Mouse (Mus musculus): ENCODE measurements at regions not wholly inside any gene's neighbourhood (a gene's known extent, or its start where the extent isn't known, plus 50 kb on each side); places are given as distances from the start of the nearest gene placed in this dataset.

DNA sequence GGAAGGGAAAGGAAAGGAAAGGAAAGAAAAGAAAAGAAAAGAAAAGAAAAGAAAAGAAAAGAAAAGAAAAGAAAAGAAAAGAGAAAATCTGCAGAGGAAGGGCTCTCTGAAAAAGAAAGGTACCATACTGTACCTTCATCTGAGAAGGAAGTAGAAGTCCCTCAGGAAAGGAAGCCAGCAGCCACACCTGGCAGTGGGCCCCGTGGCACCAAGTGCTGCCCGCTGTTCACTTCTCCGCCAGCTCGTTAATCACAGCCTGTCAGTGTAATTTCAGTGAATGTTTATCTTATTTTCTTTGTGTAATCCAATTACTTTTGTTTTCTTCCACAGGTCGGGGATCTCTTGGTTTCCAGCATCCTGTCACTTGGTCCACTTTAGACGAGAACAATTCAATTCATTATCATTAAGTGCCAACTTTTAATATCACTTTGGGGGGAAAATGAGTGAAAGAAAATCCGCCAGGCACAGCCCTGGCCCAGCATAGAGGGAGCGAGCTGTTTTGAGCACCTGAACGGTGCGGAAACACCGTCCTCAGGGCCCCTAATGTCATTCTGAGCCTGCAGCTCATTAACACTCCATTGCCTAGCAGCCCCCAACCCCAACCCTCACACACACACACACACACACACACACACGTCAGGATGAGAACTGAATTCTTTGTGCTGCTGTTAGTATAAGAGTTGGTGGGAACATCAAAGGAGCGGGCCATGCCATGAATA, 309.7 kb downstream of the Irx2 start:
- DNase-seq (ENCODE audit: low spot score), result no peak

- no peak for DNase-seq (ENCODE audit: low spot score)
Observed at GRCm38 (mm10) chr13:72947374-72948165, 312.7 kb upstream of the Irx4 start.

DNA sequence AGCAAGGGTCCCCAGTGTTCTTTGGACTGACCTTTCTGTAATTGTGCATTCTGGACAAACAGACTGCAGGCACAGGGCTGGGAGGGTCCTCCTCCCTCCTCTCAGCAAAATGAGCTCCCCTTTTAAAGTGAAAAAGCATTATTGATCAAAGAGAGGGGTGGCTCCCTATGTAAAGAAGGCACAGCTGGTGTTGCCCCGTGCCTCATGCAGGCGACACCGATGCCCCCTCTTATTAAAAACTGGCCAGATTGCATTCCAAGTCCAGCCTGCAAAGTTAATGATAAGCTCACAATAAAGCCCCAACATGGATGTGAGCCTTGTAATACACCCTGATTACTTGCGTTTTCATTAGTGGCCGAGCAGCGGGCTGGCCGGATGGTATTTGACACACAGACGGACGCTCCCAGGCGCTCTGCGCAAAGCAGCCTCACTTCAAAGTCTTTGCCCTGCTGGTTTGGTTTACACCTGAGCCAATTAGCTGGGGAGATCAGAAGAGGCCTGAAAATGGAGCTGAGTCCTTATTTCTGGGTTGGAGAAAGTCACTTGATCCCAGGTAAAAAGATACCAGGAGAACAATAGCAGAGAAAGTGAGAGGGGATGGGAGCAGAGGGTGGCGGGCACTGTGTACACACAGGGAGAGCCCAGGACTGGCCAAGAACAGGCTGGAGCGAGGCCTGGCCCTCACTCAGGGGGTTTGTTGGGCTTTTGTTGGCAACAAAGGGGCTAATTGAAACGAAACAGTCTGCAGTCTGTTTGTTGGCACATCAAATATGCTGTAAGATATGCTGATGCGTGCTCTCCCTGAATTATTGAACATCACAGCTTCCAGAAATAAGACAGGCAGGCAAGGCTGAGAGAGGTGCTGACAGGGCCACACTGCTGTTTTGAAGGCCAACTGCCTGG, 301.4 kb upstream of the Irx4 start:
- no peak for DNase-seq (ENCODE audit: low spot score)

- no peak for DNase-seq (ENCODE audit: low spot score)
Observed at GRCm38 (mm10) chr13:72961291-72961690, 299.0 kb upstream of the Irx4 start.

GRCm38 (mm10) chr13:72972165-72972564, 288.1 kb upstream of the Irx4 start:
- DNase-seq (ENCODE audit: low spot score), result no peak

- DNase-seq (ENCODE audit: low spot score), result no peak
Observed at GRCm38 (mm10) chr13:72972894-72973293, 287.4 kb upstream of the Irx4 start.

GRCm38 (mm10) chr13:72977213-72977612, 283.1 kb upstream of the Irx4 start:
- no peak for DNase-seq (ENCODE audit: low spot score)

DNA sequence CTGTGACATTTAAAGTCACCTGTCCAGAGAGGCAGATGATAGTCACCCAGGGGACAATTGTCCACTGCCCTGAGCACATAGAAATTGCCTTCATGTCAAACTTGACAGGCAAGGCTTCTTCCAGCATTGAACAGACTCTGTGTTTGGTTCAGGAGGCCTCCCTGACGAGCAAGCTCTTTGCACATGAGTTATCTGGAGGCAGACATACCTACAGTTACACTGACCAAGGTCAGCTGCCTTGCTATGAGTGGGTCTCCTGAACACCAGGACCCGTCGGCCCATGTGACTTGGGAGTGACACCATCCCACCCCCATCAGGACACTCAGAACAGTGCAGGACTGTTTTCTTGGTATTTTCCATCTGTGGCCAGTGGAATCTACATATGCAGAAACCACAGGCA, 282.3 kb upstream of the Irx4 start:
- no peak for DNase-seq (ENCODE audit: low spot score)

- DNase-seq (ENCODE audit: low spot score), result no peak
Observed at GRCm38 (mm10) chr13:72978966-72979365, 281.3 kb upstream of the Irx4 start.

- DNase-seq (ENCODE audit: low spot score), result no peak
Observed at GRCm38 (mm10) chr13:72992589-72993409, 267.5 kb upstream of the Irx4 start.

DNA sequence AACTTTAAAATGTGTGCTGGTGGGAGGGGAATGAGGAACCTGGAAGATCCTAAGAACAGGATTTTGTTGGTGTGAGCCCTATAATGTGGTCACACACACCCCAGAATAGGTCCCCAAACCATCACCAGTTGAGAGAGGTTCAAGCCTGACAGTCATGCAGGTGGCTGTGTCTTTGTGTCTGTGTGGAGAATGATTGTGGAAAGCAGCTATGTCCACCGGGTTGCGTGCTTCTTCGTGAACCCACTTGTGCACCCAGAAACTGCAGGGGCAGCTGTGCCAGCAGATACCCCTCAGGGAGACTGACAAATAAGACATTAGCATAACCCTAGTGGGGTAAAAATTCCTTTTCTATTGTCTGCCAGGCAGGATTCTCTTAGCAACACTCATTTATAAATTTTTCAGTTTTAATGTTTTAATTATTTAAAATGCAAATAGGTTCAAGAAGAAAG, 266.8 kb upstream of the Irx4 start:
- no peak for DNase-seq (ENCODE audit: low spot score)

GRCm38 (mm10) chr13:72994538-72994937, 265.7 kb upstream of the Irx4 start:
- DNase-seq (ENCODE audit: low spot score), result no peak

DNA sequence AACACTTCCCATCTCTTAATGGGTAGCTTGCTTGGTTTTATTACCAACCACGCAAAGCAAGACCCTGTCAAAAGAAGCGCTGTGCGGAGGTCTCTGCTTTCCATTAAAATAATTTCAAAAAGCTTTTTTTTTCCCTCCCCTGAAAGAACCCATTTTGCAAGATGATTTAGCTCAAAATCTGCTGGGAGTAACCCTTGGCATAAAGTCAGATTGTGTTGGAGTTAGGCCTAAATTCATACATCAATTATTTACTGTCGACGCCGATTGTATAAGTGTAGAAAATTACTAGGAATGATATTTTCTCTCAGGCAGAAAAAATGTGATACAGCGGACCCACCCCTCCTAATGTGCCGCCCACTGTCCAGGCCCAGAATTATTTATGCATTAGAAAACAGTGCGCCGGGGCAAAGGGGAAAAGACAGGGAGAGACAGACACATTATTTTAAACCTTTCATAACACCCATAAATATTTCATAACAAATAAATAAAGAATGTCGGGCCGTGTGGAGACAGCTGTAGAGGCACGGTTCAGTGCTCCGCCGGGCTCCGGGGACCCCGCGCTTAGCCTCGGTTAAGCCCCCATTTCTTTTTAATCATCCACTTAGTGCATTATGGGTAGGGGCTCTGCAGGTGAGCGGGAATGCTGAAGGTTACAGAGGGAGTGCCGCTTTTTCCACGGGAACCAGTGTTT, 251.3 kb upstream of the Irx4 start:
- no peak for DNase-seq (ENCODE audit: low spot score)

- no peak for DNase-seq (ENCODE audit: low spot score)
Observed at GRCm38 (mm10) chr13:73009547-73010475, 250.5 kb upstream of the Irx4 start.

DNA sequence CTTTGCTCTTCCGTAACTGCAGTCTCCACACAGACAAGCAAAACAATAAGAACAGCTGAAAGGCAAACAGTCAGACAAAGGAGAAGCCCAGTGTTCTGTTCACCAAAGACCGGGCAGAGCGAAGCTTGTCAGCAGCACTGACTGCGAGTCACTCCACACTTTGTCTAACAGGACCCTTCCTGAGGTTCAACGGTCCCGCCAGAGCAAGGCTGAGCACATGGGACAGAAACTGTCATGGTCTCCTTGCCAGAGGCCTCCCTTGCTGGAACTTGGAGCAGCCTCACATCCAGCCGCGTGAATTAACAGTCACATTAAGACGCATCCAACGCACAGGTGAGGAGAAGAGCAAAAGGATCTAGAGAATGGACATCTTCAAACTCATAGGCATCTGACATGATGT, 241.1 kb upstream of the Irx4 start:
- no peak for DNase-seq (ENCODE audit: low spot score)

GRCm38 (mm10) chr13:73031217-73031616, 229.1 kb upstream of the Irx4 start:
- DNase-seq (ENCODE audit: low spot score), result no peak

DNA sequence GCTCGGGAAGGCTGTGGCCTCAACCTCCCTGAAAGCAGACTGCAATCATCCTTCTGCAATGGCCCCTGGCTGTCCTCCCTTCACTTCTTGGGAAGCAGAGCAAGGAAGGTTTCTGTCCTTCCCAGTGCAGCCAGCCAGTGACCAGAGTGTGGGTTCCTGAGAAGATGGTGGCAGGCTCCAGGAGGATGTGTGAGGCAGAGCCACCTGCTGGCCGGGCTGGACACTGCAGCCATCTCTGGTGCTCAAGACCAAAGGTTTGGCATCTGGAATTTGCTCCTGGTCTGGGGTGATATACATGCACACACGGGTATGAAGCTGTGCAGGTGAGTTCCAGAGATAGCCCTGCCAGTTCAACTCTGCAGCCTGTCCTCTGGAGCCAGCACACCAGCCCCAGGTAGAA, 227.2 kb upstream of the Irx4 start:
- DNase-seq (ENCODE audit: low spot score), result no peak

DNA sequence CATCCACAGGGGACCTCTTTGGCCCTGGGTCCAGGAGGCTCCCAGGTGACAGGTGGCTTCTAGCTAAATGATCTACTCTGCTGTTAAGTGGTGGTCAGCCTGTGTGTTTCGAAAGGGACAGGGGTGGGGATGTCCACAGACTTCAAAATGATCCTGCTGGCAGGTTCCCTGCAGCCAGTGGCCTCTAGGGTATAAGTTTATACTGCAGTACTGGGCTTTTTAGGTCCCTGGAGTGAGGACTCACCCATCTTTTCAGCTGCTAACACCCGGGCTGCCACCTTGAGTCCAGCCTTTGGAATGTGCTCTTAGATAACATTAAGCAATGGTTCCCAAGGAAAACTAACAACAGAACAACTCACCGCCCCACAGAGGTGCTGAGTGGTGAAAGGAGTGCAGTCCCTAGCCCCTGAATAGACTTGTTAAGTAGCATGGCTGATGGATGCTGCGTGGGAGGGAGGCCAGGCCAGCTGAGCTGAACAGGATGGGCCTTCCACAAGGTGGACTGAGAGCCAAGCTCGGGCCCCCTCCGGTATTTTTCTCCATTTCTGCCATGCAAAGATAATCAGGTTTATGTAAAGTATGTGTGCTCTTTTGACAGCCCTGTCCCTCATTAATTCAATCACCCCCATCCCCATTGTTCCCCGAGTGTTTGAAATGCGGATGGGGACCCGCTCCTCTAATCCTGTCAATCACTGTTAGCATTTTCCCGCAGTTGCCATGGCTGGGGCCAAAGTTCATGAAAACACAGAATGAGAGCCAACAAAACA, 226.0 kb upstream of the Irx4 start:
- no peak for DNase-seq (ENCODE audit: low spot score)

GRCm38 (mm10) chr13:73034886-73035285, 225.4 kb upstream of the Irx4 start:
- DNase-seq (ENCODE audit: low spot score), result no peak
